Mouse (Mus musculus) bone marrow macrophage, adult 2 months (primary cell): Measurements from ENCODE around the gene Kctd12.

Experiments
- CTCF ChIP-seq: IDR thresholded peaks from 2 replicates; pipeline ENCODE4 v1.5.1; 2012; ENCODE audit warnings: low read depth, mild to moderate bottlenecking, low read length, moderate library complexity
- POLR2A ChIP-seq: IDR thresholded peaks from 2 replicates; pipeline ENCODE4 v1.6.1; 2012; ENCODE audit warnings: mild to moderate bottlenecking, low read depth, low read length, borderline replicate concordance

- TF ChIP-seq POLR2A, result no peak
- TF ChIP-seq CTCF, result no peak
Measured at GRCm38 (mm10) chr14:102989254-102989653, 6.8 kb upstream of the Kctd12 start.
